ENCODE assay signal across 12 mouse cellular contexts in genomic region chr5:124359641-124360040, GRCm38 (mm10). TPM values are rescaled to one million over a fixed set of nuclear protein-coding genes. Genes with fewer than 3 reads are reported as not detected.
DNase-seq lines count a peak whose midpoint lies in the region; TF ChIP-seq lines count a peak whose summit lies in the region.
"Had no signal": no experiment of that assay in that cellular context is flagged by ENCODE, and none has a peak within 500 bp of the region (broad histone marks: within the 10 kb centered on the region; RNA-seq: fewer than 3 reads in every experiment).

No protein-coding gene starts in this region.

- no peaks in the 10 kb centered on the region for H3K4me1 ChIP-seq in liver, adult 2 months (ENCODE audit: control insufficient read depth, insufficient read depth, low read length)
- peaks cover 44% of the 10 kb centered on the region for H3K4me1 ChIP-seq in E14TG2a.4 (replicated peaks; ENCODE audit: low read depth, low read length)
- H3K4me1 ChIP-seq: stomach, embryonic 15.5 days had no signal

- no peaks in the 10 kb centered on the region for H3K27me3 ChIP-seq in liver, adult 2 months (ENCODE audit: control insufficient read depth, insufficient read depth, low read length)
- H3K27me3 ChIP-seq in E14TG2a.4 (ENCODE audit: insufficient read depth, low read length) = no peaks in the 10 kb centered on the region
- H3K27me3 ChIP-seq: forebrain, embryonic 12.5 days; limb, embryonic 15.5 days; neural tube, embryonic 15.5 days; stomach, embryonic 15.5 days had no signal

- no peak overlapping the region for H3K9ac ChIP-seq in liver, adult 2 months (ENCODE audit: low read depth, low read length)
- H3K9ac ChIP-seq: forebrain, embryonic 12.5 days; limb, embryonic 15.5 days; neural tube, embryonic 15.5 days; stomach, embryonic 15.5 days had no signal

- no peak for TF ChIP-seq POLR2A in liver, adult 2 months (IDR thresholded peaks at IDR 0.05; ENCODE audit: extremely low read depth, insufficient read depth, low read length)

- WGBS in liver, adult 2 months = 87% methylated on average over 2 of the region's 2 CpGs

- no peak overlapping the region for H3K4me3 ChIP-seq in liver, adult 2 months (ENCODE audit: insufficient read depth, low read depth, low read length)
- no peak overlapping the region for H3K4me3 ChIP-seq in E14TG2a.4 (replicated peaks; ENCODE audit: low read length)
- H3K4me3 ChIP-seq: forebrain, embryonic 12.5 days; limb, embryonic 15.5 days; neural tube, embryonic 15.5 days; stomach, embryonic 15.5 days had no signal

- no peaks in the 10 kb centered on the region for H3K9me3 ChIP-seq in E14TG2a.4 (ENCODE audit: low read length)
- H3K9me3 ChIP-seq: forebrain, embryonic 12.5 days; limb, embryonic 15.5 days; neural tube, embryonic 15.5 days; stomach, embryonic 15.5 days had no signal

- H3K79me2 ChIP-seq in liver, adult 2 months (ENCODE audit: control insufficient read depth, insufficient read depth, low read length) = no peaks in the 10 kb centered on the region

- no peak overlapping the region for H3K27ac ChIP-seq in liver, adult 2 months (replicated peaks; ENCODE audit: insufficient read depth, low read depth, low read length)
- H3K27ac ChIP-seq: forebrain, embryonic 12.5 days; limb, embryonic 15.5 days; neural tube, embryonic 15.5 days; stomach, embryonic 15.5 days had no signal

- TF ChIP-seq CTCF in liver, adult 2 months (IDR thresholded peaks at IDR 0.05; ENCODE audit: low read depth, low read length) = peak; percentile 20; the same call in 1 of the 2 replicates
- TF ChIP-seq CTCF in E14TG2a.4 (conservative IDR thresholded peaks at IDR 0.05; ENCODE audit: low read length) = peak; percentile 43

- DNase-seq in liver, adult 2 months (ENCODE audit: extremely low read depth, low read depth, low spot score) = peak; percentile 21
- DNase-seq in liver = no peak
- peak; percentile 57 for DNase-seq in brain, adult 2 months (ENCODE audit: low read depth, low spot score)
- DNase-seq in naive thymus-derived CD4-positive, alpha-beta T cell, adult 2 months (ENCODE audit: low read depth) = peak; percentile 54
- DNase-seq in Muller cell, postnatal 12 days (ENCODE audit: inconsistent ontology term) = no peak
- DNase-seq in ovary, postnatal 10 days (ENCODE audit: low spot score) = no peak
- DNase-seq: layer of hippocampus, postnatal 36 days had no signal

- H3K36me3 ChIP-seq in liver, adult 2 months (ENCODE audit: control insufficient read depth, insufficient read depth, low read length) = no peaks in the 10 kb centered on the region
- no peaks in the 10 kb centered on the region for H3K36me3 ChIP-seq in E14TG2a.4 (ENCODE audit: insufficient read depth, low read length)
- H3K36me3 ChIP-seq: forebrain, embryonic 12.5 days; limb, embryonic 15.5 days; neural tube, embryonic 15.5 days; stomach, embryonic 15.5 days had no signal

RNA-seq across cellular contexts. Expression of gene Cdk2ap1, which starts 3.2 kb away (rescaled TPM):
- total RNA-seq in liver, adult 2 months (2014; rRNA removed) = 13.4 and 14.2 TPM in 2 replicates
- 33.5 and 38.2 TPM in 2 replicates for polyA plus RNA-seq in liver, adult 2 months (2012; rRNA removed)

RNA-seq across cellular contexts. Expression of gene 2810006K23Rik, which starts 31.8 kb away (rescaled TPM):
- total RNA-seq in liver, adult 2 months (2014; rRNA removed) = 6.3 and 7.3 TPM in 2 replicates
- polyA plus RNA-seq in liver, adult 2 months (2012; rRNA removed) = 5.1 and 5.3 TPM in 2 replicates

RNA-seq across cellular contexts. Expression of gene Mphosph9, which starts 31.9 kb away (rescaled TPM):
- total RNA-seq in liver, adult 2 months (2014; rRNA removed) = 2.3 and 3.4 TPM in 2 replicates
- polyA plus RNA-seq in liver, adult 2 months (2012; rRNA removed) = 0.54 and 1.1 TPM in 2 replicates

Comparison
In these comparisons a context has a peak if more than half of its experiments do, and no peak if none do; other contexts are left out.
1. DNase-seq: peak in liver, adult 2 months (single experiment), brain, adult 2 months (single experiment) and naive thymus-derived CD4-positive, alpha-beta T cell, adult 2 months (single experiment); none in liver (single experiment), Muller cell, postnatal 12 days (single experiment) and ovary, postnatal 10 days (single experiment).